Mouse (Mus musculus): ENCODE data around the gene Gm3072. TPM values are rescaled to one million over a fixed set of nuclear protein-coding genes. Genes with fewer than 3 reads are reported as not detected.
"Not testable (repeated sequence)": the region's sequence is repeated elsewhere in the genome, so short reads cannot be mapped to it uniquely, and the experiment has no call there.

Gm3072 gene
- polyA plus RNA-seq (2015; fragmentation: Nextera tagmentation; extraction: Ambion mirVana), result not detected in 2 replicates

- H3K27ac ChIP-seq (ENCODE audit: low read length); H3K4me3 ChIP-seq (ENCODE audit: low read length); ATAC-seq (replicated peaks; ENCODE audit: extremely low read depth, insufficient read depth, low FRiP score); H3K4me1 ChIP-seq (ENCODE audit: control insufficient read depth, insufficient read depth, low read length); H3K36me3 ChIP-seq (ENCODE audit: control insufficient read depth, insufficient read depth); H3K9ac ChIP-seq (ENCODE audit: low read length); H3K27me3 ChIP-seq (ENCODE audit: control insufficient read depth, insufficient read depth, low read length); H3K9me3 ChIP-seq (replicated peaks; ENCODE audit: control insufficient read depth, low read length); H3K4me2 ChIP-seq (ENCODE audit: low read depth, low read length): not testable (repeated sequence)
- WGBS, result 58% methylated on average over 1 of the region's 2 CpGs
Measured at GRCm38 (mm10) chr14:41624512-41624911, at the start of gene Gm3072. TSS of gene Gm3072 (minus strand) at chr14:41624612.

- not testable (repeated sequence) for H3K36me3 ChIP-seq (ENCODE audit: control insufficient read depth, insufficient read depth); H3K4me3 ChIP-seq (ENCODE audit: low read length); H3K4me1 ChIP-seq (ENCODE audit: control insufficient read depth, insufficient read depth, low read length); H3K27ac ChIP-seq (ENCODE audit: low read length); ATAC-seq (replicated peaks; ENCODE audit: extremely low read depth, insufficient read depth, low FRiP score); H3K4me2 ChIP-seq (ENCODE audit: low read depth, low read length); H3K27me3 ChIP-seq (ENCODE audit: control insufficient read depth, insufficient read depth, low read length); H3K9ac ChIP-seq (ENCODE audit: low read length); H3K9me3 ChIP-seq (replicated peaks; ENCODE audit: control insufficient read depth, low read length)
- WGBS, result 69% methylated on average over 2 of the region's 2 CpGs
Measured at GRCm38 (mm10) chr14:41648176-41648575, 23.8 kb upstream of the Gm3072 start.

- H3K4me3 ChIP-seq (ENCODE audit: low read length); H3K9ac ChIP-seq (ENCODE audit: low read length); ATAC-seq (replicated peaks; ENCODE audit: extremely low read depth, insufficient read depth, low FRiP score); H3K4me1 ChIP-seq (ENCODE audit: control insufficient read depth, insufficient read depth, low read length); H3K36me3 ChIP-seq (ENCODE audit: control insufficient read depth, insufficient read depth); H3K27ac ChIP-seq (ENCODE audit: low read length); H3K4me2 ChIP-seq (ENCODE audit: low read depth, low read length); H3K27me3 ChIP-seq (ENCODE audit: control insufficient read depth, insufficient read depth, low read length); H3K9me3 ChIP-seq (replicated peaks; ENCODE audit: control insufficient read depth, low read length): not testable (repeated sequence)
- no CpG with 5 or more reads among the region's 1 CpGs for WGBS
Measured at GRCm38 (mm10) chr14:41646387-41646786, 22.0 kb upstream of the Gm3072 start, which contains the start of gene Gm3676. TSS of gene Gm3676 (minus strand) at chr14:41646487.

GRCm38 (mm10) chr14:41630144-41630543 lies 5.7 kb upstream of the Gm3072 start:
- WGBS, result 90% methylated on average over 9 of the region's 11 CpGs
- H3K27ac ChIP-seq (ENCODE audit: low read length); H3K4me2 ChIP-seq (ENCODE audit: low read depth, low read length); H3K27me3 ChIP-seq (ENCODE audit: control insufficient read depth, insufficient read depth, low read length); H3K36me3 ChIP-seq (ENCODE audit: control insufficient read depth, insufficient read depth); H3K9me3 ChIP-seq (replicated peaks; ENCODE audit: control insufficient read depth, low read length); H3K9ac ChIP-seq (ENCODE audit: low read length); H3K4me1 ChIP-seq (ENCODE audit: control insufficient read depth, insufficient read depth, low read length); H3K4me3 ChIP-seq (ENCODE audit: low read length); ATAC-seq (replicated peaks; ENCODE audit: extremely low read depth, insufficient read depth, low FRiP score): not testable (repeated sequence)

- 92% methylated on average over 4 of the region's 5 CpGs for WGBS
- not testable (repeated sequence) for H3K9me3 ChIP-seq (replicated peaks; ENCODE audit: control insufficient read depth, low read length); ATAC-seq (replicated peaks; ENCODE audit: extremely low read depth, insufficient read depth, low FRiP score); H3K4me1 ChIP-seq (ENCODE audit: control insufficient read depth, insufficient read depth, low read length); H3K36me3 ChIP-seq (ENCODE audit: control insufficient read depth, insufficient read depth); H3K9ac ChIP-seq (ENCODE audit: low read length); H3K4me3 ChIP-seq (ENCODE audit: low read length); H3K27me3 ChIP-seq (ENCODE audit: control insufficient read depth, insufficient read depth, low read length); H3K4me2 ChIP-seq (ENCODE audit: low read depth, low read length); H3K27ac ChIP-seq (ENCODE audit: low read length)
Measured at GRCm38 (mm10) chr14:41622535-41622934, 1.9 kb downstream of the Gm3072 start.

GRCm38 (mm10) chr14:41610690-41611089 lies 13.7 kb downstream of the Gm3072 start:
- H3K4me2 ChIP-seq (ENCODE audit: low read depth, low read length); H3K36me3 ChIP-seq (ENCODE audit: control insufficient read depth, insufficient read depth); H3K4me1 ChIP-seq (ENCODE audit: control insufficient read depth, insufficient read depth, low read length); H3K9ac ChIP-seq (ENCODE audit: low read length); H3K9me3 ChIP-seq (replicated peaks; ENCODE audit: control insufficient read depth, low read length); H3K27ac ChIP-seq (ENCODE audit: low read length); H3K4me3 ChIP-seq (ENCODE audit: low read length); H3K27me3 ChIP-seq (ENCODE audit: control insufficient read depth, insufficient read depth, low read length); ATAC-seq (replicated peaks; ENCODE audit: extremely low read depth, insufficient read depth, low FRiP score): not testable (repeated sequence)
- WGBS, result 47% methylated on average over 1 of the region's 1 CpGs

- WGBS, result 86% methylated on average over 15 of the region's 15 CpGs
- H3K4me2 ChIP-seq (ENCODE audit: low read depth, low read length); H3K9ac ChIP-seq (ENCODE audit: low read length); H3K36me3 ChIP-seq (ENCODE audit: control insufficient read depth, insufficient read depth); H3K27ac ChIP-seq (ENCODE audit: low read length); H3K4me3 ChIP-seq (ENCODE audit: low read length); H3K4me1 ChIP-seq (ENCODE audit: control insufficient read depth, insufficient read depth, low read length); H3K27me3 ChIP-seq (ENCODE audit: control insufficient read depth, insufficient read depth, low read length); ATAC-seq (replicated peaks; ENCODE audit: extremely low read depth, insufficient read depth, low FRiP score); H3K9me3 ChIP-seq (replicated peaks; ENCODE audit: control insufficient read depth, low read length): not testable (repeated sequence)
Measured at GRCm38 (mm10) chr14:41600935-41601334, 23.5 kb downstream of the Gm3072 start.

- not testable (repeated sequence) for H3K9ac ChIP-seq (ENCODE audit: low read length); ATAC-seq (replicated peaks; ENCODE audit: extremely low read depth, insufficient read depth, low FRiP score); H3K4me1 ChIP-seq (ENCODE audit: control insufficient read depth, insufficient read depth, low read length); H3K4me3 ChIP-seq (ENCODE audit: low read length); H3K9me3 ChIP-seq (replicated peaks; ENCODE audit: control insufficient read depth, low read length); H3K27me3 ChIP-seq (ENCODE audit: control insufficient read depth, insufficient read depth, low read length); H3K36me3 ChIP-seq (ENCODE audit: control insufficient read depth, insufficient read depth); H3K27ac ChIP-seq (ENCODE audit: low read length); H3K4me2 ChIP-seq (ENCODE audit: low read depth, low read length)
- 79% methylated on average over 1 of the region's 1 CpGs for WGBS
Measured at GRCm38 (mm10) chr14:41586346-41586745, 38.1 kb downstream of the Gm3072 start.

GRCm38 (mm10) chr14:41572911-41573310 lies 51.5 kb downstream of the Gm3072 start, which contains the start of gene 1700049E17Rik2:
TSS of gene 1700049E17Rik2 (plus strand) at chr14:41573211.
- H3K36me3 ChIP-seq (ENCODE audit: control insufficient read depth, insufficient read depth); H3K27ac ChIP-seq (ENCODE audit: low read length); ATAC-seq (replicated peaks; ENCODE audit: extremely low read depth, insufficient read depth, low FRiP score); H3K4me2 ChIP-seq (ENCODE audit: low read depth, low read length); H3K9me3 ChIP-seq (replicated peaks; ENCODE audit: control insufficient read depth, low read length); H3K27me3 ChIP-seq (ENCODE audit: control insufficient read depth, insufficient read depth, low read length); H3K4me1 ChIP-seq (ENCODE audit: control insufficient read depth, insufficient read depth, low read length); H3K9ac ChIP-seq (ENCODE audit: low read length); H3K4me3 ChIP-seq (ENCODE audit: low read length): not testable (repeated sequence)
- WGBS, result no CpG with 5 or more reads among the region's 1 CpGs
